Mouse (Mus musculus) neural tube, embryonic 11.5 days (tissue): ENCODE results near the gene Pus10. TPM values are rescaled to one million over a fixed set of nuclear protein-coding genes. Genes with fewer than 3 reads are reported as not detected.

Experiments used
- ATAC-seq: fragments of 200-750 bp; cut with Nextera tagmentation; 2 replicates; pipeline ENCODE4 v1.8.0; 2017; ENCODE audit warnings: moderate number of reproducible peaks, mild to moderate bottlenecking, moderate TSS enrichment, moderate library complexity; ENCODE audit not compliant: insufficient read depth, low FRiP score, low TSS enrichment
- DNase-seq: peaks from one replicate; pipeline ENCODE4 v3.0.0-alpha.2; 2015; ENCODE audit warnings: low spot score
- H3K27ac ChIP-seq: fragments of 300-500 bp; sonication (generic); 2 replicates; pipeline ENCODE4 v1.5.1; 2014; ENCODE audit warnings: low read depth, mild to moderate bottlenecking, low read length
- H3K27me3 ChIP-seq: fragments of 300-500 bp; sonication (generic); 2 replicates; pipeline ENCODE4 v1.6.1; 2014; ENCODE audit warnings: mild to moderate bottlenecking, low read length, mixed read lengths; ENCODE audit not compliant: control insufficient read depth, insufficient read depth
- H3K36me3 ChIP-seq: fragments of 300-500 bp; sonication (generic); 2 replicates; pipeline ENCODE4 v1.6.1; 2014; ENCODE audit warnings: mild to moderate bottlenecking, low read length, moderate library complexity, mixed read lengths; ENCODE audit not compliant: control insufficient read depth, insufficient read depth
- H3K4me1 ChIP-seq: fragments of 300-500 bp; sonication (generic); 2 replicates; pipeline ENCODE4 v1.6.1; 2014; ENCODE audit warnings: low read length, mixed read lengths; ENCODE audit not compliant: control insufficient read depth, insufficient read depth
- H3K4me2 ChIP-seq: fragments of 300-500 bp; sonication (generic); 2 replicates; pipeline ENCODE4 v1.6.1; 2014; ENCODE audit warnings: low read depth, mild to moderate bottlenecking, moderate library complexity
- H3K4me3 ChIP-seq: fragments of 300-500 bp; sonication (generic); 2 replicates; pipeline ENCODE4 v1.5.1; 2014; ENCODE audit warnings: low read depth, low read length
- H3K9ac ChIP-seq: fragments of 300-500 bp; sonication (generic); 2 replicates; pipeline ENCODE4 v1.6.1; 2014; ENCODE audit warnings: mild to moderate bottlenecking, low read length
- H3K9me3 ChIP-seq: fragments of 300-500 bp; sonication (generic); 2 replicates; pipeline ENCODE4 v1.6.1; 2016; ENCODE audit warnings: low read length; ENCODE audit not compliant: control insufficient read depth
- WGBS: fragments of 180-500 bp; shearing (Covaris S2); extraction: QIAGEN DNeasy Blood & Tissue Kit; methylation state at CpG from one replicate; pipeline ENCODE4 v1.1.7; 2014; 5-methylcytosine and 5-hydroxymethylcytosine counted together
- polyA plus RNA-seq: library from polyadenylated mRNA; unstranded; fragments of >200 nt; fragmentation: Nextera tagmentation; extraction: Ambion mirVana; gene quantifications from 2 replicates; pipeline ENCODE4 v1.2.1, GENCODE M21; 2014

The Pus10 gene
- polyA plus RNA-seq, 1 experiment from 2014 or later = 22.1 TPM

DNA sequence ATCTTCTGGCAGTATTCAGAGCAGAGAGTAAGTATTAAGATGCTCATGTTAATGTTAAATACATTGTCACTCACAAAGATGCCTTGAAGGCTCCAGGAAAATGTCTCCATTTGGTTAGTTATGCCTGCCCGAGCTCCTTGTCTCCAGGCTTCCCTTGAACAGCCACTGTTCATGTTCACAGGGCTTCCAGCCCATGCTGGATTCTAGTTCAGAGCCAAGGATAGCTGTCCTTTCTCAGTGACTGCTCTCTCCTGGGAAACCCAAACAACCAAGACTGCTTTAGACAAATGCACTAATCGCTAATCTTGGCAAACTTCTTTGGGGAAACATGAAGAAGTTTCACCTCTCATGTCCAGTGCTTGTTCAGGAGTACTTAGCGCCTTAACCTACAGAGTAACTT is 46.8 kb downstream of the Pus10 start:
- Histone ChIP-seq H3K9me3 (no peaks in the 10 kb centered on the region), H3K27ac (no peak overlapping the region), H3K4me2 (no peak overlapping the region), H3K4me3 (no peak overlapping the region), H3K9ac (no peak overlapping the region), H3K27me3 (no peaks in the 10 kb centered on the region), H3K36me3 (peaks cover 16% of the 10 kb centered on the region), H3K4me1 (no peaks in the 10 kb centered on the region)
- 93% methylated on average over 3 of the region's 3 CpGs for WGBS
- ATAC-seq (no peak), DNase-seq (no peak)

DNA sequence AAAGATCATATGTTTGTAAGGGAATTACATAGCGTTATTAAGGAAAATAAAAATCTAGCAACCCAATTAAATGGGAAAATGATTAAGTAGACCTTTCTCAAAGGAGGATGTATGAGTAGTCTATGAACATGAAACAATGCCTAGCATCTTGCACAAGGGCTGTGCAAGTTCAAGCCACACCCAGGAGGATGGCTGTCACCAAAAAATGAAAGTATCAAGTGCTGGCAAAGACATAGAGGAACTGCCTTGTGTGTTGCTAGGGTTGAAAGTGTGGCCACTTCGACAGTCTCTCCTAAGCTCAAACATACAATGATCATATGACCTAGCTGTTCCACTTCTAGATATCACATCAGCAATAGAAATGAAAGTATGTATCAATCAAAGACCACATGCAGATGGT is 53.4 kb downstream of the Pus10 start:
- Histone ChIP-seq H3K9ac (no peak overlapping the region), H3K9me3 (no peaks in the 10 kb centered on the region), H3K36me3 (peaks cover 17% of the 10 kb centered on the region), H3K4me1 (no peaks in the 10 kb centered on the region), H3K27ac (no peak overlapping the region), H3K27me3 (no peaks in the 10 kb centered on the region), H3K4me3 (no peak overlapping the region), H3K4me2 (no peak overlapping the region)
- WGBS = 95% methylated on average over 2 of the region's 2 CpGs
- ATAC-seq = no peak
- DNase-seq = no peak

DNA sequence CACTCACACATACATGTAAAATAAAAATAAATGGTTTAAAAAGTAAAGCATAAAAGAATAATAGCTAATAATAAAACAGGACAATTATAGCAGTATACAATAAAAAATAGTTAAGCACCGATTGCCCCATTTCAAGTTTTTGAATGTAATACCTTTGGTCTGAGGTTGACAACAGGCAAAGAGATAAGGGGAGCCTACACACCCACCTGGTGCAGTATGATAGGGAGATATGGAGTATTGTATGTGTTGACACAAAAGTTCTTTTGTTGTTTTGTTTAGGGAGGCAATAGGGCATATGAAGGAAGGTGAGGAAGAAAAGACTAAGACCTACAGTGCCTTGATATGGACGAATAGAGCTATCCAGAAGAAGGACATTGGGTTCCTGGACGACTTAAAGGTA is 54.4 kb downstream of the Pus10 start:
- no peak overlapping the region for H3K4me2 ChIP-seq
- 84% methylated on average over 3 of the region's 3 CpGs for WGBS
- DNase-seq (no peak), ATAC-seq (no peak)
- H3K36me3 ChIP-seq = peaks cover 14% of the 10 kb centered on the region
- H3K9me3 ChIP-seq = no peaks in the 10 kb centered on the region
- no peaks in the 10 kb centered on the region for H3K4me1 ChIP-seq
- H3K9ac ChIP-seq = no peak overlapping the region
- no peaks in the 10 kb centered on the region for H3K27me3 ChIP-seq
- no peak overlapping the region for H3K4me3 ChIP-seq
- H3K27ac ChIP-seq = no peak overlapping the region

DNA sequence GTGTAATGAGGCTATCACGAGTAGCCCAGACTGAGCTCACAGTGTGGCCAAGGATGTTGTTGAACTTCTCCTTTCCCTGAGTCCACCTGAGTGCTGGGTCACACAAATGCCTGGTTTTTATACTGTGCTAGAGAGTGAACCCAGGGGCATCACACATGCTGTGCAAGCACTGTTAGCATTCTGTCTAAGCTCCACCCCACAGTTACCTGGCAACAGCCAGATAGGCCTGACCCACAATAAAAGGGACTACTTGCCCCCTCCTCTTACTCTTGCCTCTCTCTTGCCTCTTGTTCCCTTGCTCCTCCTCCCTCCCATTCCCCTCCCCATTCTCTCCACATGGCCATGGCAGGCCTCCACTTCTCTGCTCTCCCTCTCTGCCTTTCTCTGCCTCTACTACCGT is 56.9 kb downstream of the Pus10 start:
- Histone ChIP-seq H3K27me3 (no peaks in the 10 kb centered on the region), H3K36me3 (peaks cover 12% of the 10 kb centered on the region), H3K9ac (no peak overlapping the region), H3K9me3 (no peaks in the 10 kb centered on the region), H3K4me3 (no peak overlapping the region), H3K4me2 (no peak overlapping the region), H3K4me1 (no peaks in the 10 kb centered on the region), H3K27ac (no peak overlapping the region)
- DNase-seq (no peak), ATAC-seq (peak; percentile 38; the same call in 1 of the 2 replicates)
- 20% methylated on average over 2 of the region's 2 CpGs for WGBS

DNA sequence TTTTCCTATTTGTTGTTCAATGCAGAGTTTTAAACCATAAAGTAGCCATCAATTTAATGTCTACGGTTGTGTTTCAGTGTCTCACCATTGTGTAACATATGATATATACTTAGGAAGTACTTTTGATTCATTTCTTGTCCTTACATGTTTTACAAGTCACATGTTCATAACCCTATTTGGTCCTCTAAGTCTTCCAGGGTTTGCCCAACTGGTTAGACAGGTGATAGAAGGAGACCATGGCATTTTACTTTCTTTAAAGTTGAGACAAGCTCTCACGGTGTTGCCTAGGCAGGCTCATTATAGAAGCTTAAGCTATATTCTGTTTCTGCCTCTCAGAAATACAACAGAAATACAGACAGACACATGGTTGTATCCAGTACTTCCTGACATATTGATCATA is 60.4 kb downstream of the Pus10 start:
- no peak for ATAC-seq
- WGBS = 97% methylated on average over 2 of the region's 2 CpGs
- no peaks in the 10 kb centered on the region; the same call in 1 of the 2 replicates for H3K36me3 ChIP-seq

DNA sequence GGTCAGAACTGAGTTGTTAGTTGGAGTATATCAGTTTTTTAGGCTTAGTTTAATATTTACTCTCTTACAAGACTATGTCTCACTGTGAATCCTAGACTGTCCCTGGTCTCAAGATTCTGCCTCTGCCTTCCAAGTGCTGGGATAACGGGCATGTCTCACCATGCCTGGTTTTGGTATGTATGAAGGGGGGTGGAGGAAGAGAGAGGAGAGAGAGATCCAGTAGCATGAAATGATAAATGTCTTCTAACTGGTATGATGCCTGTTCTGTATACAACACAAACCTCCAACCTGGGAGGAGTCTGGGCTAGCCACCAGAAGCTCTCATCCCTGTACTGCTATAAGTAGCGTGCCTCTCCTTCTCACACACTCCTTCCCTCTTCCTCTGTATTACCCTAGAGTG is 61.0 kb downstream of the Pus10 start:
- no peak for ATAC-seq
- Histone ChIP-seq H3K36me3 (no peaks in the 10 kb centered on the region; the same call in 1 of the 2 replicates), H3K9ac (no peak overlapping the region), H3K27me3 (no peaks in the 10 kb centered on the region), H3K4me1 (no peaks in the 10 kb centered on the region), H3K9me3 (no peaks in the 10 kb centered on the region), H3K4me2 (no peak overlapping the region), H3K27ac (no peak overlapping the region), H3K4me3 (no peak overlapping the region)
- DNase-seq = no peak
- 82% methylated on average over 2 of the region's 2 CpGs for WGBS

More for the DNA sequence above, 60.4 kb downstream of the Pus10 start:
- Histone ChIP-seq H3K4me3 (no peak overlapping the region), H3K9ac (no peak overlapping the region), H3K9me3 (no peaks in the 10 kb centered on the region), H3K27ac (no peak overlapping the region), H3K4me1 (no peaks in the 10 kb centered on the region), H3K27me3 (no peaks in the 10 kb centered on the region), H3K4me2 (no peak overlapping the region)
- DNase-seq = no peak

DNA sequence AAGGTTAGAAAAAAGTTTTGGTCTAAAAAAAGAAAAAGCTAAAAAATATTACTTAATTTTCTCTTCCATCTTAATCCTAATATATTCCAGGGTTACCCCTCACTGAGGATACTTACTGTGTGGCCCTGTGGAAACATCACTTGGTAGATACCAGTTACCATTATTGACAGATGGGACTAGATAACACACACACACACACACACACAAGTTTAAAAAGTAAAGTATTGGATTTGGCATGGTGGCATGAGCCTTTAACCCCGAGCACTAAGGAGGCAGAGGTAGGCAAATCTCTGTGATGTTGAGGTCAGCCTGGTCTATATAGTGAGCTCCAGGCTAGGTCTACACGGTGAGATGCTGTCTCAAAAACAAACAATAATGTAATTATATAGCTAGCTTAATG is 62.7 kb downstream of the Pus10 start:
- DNase-seq = no peak
- Histone ChIP-seq H3K4me3 (no peak overlapping the region), H3K27ac (no peak overlapping the region), H3K27me3 (no peaks in the 10 kb centered on the region), H3K36me3 (no peaks in the 10 kb centered on the region), H3K4me2 (no peak overlapping the region), H3K4me1 (no peaks in the 10 kb centered on the region), H3K9me3 (no peaks in the 10 kb centered on the region), H3K9ac (no peak overlapping the region)
- 86% methylated on average over 2 of the region's 2 CpGs for WGBS
- no peak for ATAC-seq

DNA sequence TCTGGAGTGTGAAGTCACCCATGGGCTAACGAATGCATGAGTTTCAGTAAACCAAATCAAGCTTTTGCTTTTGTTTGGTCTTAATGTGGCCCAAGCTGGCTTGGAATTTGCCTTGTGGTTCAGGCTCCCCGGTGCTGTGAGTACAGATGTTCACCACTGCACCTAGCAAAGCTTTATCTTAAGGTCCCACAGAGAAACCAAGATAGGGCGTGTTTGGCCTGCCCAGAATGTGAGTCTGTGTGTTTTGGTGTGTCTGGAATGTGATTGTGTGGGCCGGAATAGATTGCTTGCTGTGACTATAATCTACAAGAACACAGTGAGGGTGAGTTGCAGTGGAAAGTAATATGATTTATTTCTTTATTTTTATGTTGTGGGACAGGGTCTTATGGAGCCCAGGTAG is 64.6 kb downstream of the Pus10 start:
- Histone ChIP-seq H3K27me3 (no peaks in the 10 kb centered on the region), H3K36me3 (no peaks in the 10 kb centered on the region), H3K4me1 (no peaks in the 10 kb centered on the region), H3K9ac (no peak overlapping the region), H3K27ac (no peak overlapping the region), H3K9me3 (no peaks in the 10 kb centered on the region), H3K4me2 (no peak overlapping the region), H3K4me3 (no peak overlapping the region)
- ATAC-seq (no peak), DNase-seq (no peak)
- 92% methylated on average over 4 of the region's 4 CpGs for WGBS

DNA sequence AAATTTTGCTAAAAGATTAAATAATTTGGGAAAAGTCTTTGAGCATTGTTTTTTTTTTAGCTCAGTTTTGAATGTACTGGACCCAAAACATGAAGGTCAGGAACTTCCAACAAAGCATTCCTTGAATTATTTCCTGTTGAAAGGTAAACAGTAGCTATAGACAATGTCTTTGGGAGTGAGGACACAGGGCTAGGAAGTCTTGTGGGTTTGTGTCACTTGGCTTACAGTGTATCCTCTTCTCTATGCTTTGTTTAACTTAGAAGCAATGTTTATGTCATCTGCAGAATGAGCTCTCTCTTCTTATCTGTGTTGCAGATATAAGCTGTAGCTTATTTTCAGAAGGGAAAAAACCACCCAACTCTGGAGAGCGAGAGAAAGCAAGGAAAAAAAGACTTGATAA is 67.4 kb downstream of the Pus10 start:
- no peak overlapping the region for H3K4me2 ChIP-seq
- H3K4me1 ChIP-seq = no peaks in the 10 kb centered on the region
- H3K9me3 ChIP-seq = no peaks in the 10 kb centered on the region
- no peaks in the 10 kb centered on the region for H3K27me3 ChIP-seq
- no peak for DNase-seq
- 92% methylated on average over 1 of the region's 1 CpGs for WGBS
- H3K9ac ChIP-seq = no peak overlapping the region
- no peak overlapping the region for H3K4me3 ChIP-seq
- no peaks in the 10 kb centered on the region for H3K36me3 ChIP-seq
- H3K27ac ChIP-seq = no peak overlapping the region
- no peak for ATAC-seq
